Mouse (Mus musculus) heart, postnatal 14 days (tissue): ENCODE measurements around the gene Methig1. TPM values are rescaled to one million over a fixed set of nuclear protein-coding genes. Genes with fewer than 3 reads are reported as not detected.
A peak's percentile ranks its signal among the peaks of the same experiment; 100 is the strongest.

Experiments used
- DNase-seq, 2 experiments: peaks; one replicate each; pipeline ENCODE4 v3.0.0; 2021 to 2022
- intact Hi-C: fragments of 180-260 bp; cut with DNase I; formaldehyde crosslinking; loops from one replicate; pipeline ENCODE4 v1.15.1; 2025
- total RNA-seq, 2 experiments: library from RNA; stranded (reverse); gene quantifications; 2 replicates each; pipeline ENCODE4 v1.2.3; 2021

Methig1 gene
- total RNA-seq, 2 experiments from 2014 or later: not detected

DNA sequence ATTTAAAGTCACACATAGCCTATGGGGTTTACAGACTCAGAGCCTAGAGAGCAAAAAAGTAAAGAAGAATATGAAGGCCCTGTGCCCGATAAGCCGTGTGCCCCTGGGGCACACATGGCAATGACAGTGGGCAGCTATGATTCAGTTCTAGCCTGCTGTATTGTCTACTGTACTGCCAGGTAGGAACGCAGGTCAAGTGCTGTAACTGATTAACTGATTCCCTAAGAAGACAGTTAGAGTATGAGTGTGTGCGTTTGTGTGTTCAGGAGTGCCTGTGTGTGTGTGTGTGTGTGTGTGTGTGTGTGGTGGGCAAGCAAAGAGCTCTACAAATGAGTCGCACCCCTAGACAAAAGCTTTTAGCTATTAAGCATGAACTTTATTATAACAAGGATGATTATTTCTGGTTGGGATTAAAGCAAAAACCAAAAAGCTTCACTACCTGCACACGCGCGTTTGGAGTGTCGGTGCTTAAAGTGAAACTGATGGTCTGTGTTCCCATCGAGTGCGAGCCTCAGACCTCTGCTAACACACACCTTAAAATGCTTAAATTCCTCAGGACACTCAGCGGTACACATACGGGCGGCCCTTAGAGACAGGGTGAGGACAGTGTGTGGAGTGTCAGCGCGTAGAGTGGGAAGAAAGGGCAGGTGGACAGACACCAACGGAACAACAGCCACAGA is 34.7 kb downstream of the Methig1 start:
- intact Hi-C loops: no loop called here
- no peak for DNase-seq

DNA sequence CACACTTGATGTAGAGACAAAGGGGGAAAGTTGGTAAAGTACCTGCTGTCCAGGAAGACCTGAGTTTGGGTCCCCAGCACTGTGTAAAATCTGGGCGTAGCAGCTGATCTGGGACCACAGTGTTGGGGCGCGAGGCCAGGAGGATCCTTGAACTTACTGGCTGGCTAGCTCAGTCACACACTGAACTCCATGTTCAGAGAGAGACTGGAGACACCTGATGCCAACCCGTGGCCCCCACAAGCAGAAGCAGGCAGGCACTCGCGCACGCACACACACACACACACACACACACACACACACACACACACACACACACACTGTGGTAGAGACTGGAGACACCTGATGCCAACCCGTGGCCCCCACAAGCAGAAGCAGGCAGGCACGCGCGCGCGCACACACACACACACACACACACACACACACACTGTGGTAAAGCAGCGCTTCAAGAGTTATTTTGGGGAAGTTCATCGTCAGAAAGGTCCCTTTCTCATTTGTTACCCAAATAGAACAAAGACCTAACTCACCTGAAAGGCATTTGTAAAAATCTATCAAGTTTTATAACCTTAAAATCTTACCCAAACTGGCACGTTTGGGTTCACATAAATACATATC is 35.4 kb downstream of the Methig1 start:
- no peak for DNase-seq
- intact Hi-C loops: no loop called here

DNA sequence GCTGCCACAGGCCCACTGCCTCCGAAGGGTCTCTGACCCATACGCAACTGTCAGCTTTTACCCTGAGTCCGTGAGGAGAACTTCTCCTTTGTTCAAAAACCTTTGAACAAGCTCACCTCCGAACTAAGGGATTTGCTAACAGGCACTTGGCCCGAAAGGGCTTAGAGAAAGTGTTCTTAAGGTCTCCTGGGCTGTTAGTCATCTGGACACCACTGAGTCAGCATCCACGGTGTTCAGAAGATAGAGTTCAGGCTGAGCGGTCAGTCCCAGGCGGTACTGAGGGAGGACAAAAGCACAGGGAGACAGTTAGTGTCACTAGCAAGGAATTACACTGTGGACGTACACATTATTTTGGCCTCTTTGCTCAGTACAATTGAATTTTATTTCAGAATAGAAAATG is 35.9 kb downstream of the Methig1 start:
- no peak for DNase-seq
- intact Hi-C loops: no loop called here

DNA sequence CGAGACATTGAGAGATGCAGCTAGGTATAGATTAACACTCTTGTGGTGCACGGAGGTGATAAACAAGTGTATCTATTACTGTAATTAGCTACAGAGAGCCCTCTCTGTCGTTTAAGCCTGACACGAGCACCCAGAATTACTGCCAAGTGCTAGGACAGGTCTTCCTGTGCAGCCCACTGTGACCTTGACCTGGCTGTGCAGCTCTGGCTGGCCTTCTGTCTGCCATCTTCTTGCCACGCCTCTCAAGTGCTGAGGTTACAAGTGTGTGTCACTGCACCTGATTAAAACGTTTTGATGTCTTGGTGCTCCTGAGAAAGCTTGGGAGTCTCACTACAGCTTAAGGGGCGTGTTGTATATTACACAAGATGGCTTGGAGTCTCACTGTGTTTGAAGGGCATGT is 38.1 kb downstream of the Methig1 start:
- intact Hi-C loops: no loop called here
- no peak for DNase-seq

DNA sequence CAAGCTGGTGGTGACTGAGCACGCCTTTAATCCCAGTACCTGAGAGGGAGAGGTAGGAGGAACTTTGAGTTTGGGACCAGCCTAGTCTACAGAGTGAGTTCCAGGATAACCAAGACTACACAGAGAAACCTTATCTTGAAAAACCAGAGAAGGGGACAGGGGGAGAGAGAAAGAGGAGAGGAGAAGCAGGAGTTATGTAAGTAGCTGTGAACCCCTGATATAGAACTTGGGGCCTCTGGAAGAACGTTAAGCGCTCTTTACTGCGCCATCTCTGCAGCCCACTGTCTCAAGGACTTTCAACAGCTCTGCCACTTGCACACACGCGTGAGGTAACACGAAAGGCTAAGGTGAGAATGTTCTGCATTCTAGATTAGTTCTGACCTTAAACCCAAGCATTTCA is 38.6 kb downstream of the Methig1 start:
- intact Hi-C loops: no loop called here
- no peak for DNase-seq

DNA sequence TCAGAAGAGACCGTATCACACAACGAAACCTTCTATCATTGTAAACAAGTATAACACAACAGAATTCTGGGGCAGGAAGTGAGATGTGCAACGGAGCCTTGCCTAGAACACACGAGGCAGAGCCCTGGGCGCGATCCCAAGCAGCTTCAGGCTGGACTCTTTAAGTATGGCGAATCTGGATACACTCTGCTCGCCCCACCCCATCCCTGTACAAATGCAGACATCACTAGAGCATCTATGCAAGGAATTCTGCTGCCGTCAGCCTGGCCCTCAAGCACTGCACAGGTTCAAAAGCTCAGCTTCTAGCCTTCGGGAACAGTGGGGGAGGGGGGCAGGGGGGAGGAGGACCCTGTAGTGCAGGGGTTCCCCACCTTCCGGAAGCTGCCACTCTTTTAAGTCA is 40.1 kb downstream of the Methig1 start:
- intact Hi-C loops: no loop called here
- DNase-seq: no peak

DNA sequence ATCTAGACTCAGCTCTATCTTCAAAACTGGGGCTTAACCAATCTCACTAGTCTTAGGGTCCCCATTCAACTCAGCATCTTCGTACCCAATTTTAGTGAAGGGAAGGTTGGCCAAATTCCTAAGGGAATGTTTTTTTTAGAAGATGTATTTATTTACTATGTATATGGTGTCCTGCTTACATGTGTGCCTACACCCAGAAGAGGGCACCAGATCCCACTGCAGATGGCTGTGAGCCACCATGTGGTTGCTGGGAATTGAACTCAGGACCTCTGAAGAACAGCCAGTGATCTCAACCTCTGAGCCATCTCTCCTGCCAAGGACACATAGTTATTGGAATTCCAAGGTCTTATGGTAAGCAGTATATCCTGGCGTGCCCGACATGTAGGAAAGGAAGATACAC is 42.6 kb downstream of the Methig1 start:
- no peak for DNase-seq
- intact Hi-C loops: no loop called here

DNA sequence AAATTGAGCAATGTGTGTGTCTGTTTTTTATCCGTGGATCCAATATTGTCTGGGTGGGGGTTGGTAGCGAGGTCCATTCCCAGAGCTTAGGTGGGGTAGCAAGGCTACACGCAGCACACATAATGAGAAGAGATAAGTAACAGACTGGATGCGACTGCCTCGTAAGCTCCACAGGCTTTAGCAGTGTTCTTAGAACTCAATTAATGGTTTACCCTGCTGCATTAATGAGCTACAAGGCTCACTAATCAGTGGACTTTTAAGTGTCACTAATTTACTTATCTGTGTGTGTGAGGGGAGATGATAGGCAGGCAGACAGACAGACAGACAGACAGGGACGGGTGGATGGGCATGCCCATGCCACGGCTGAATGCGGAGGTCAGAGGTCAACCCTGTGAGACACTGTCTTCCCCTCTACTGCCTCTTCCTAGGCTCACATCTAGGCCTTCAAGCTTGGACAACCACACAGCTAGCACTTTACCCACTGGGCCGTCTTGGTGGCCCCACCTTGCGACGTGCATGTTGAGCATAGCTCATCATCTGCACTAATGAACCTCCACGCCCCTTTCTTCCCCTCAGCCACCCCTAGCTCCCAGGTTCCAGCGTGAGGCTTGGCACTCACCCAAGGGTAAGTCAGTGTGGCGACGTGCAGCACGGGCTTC is 47.8 kb downstream of the Methig1 start:
- intact Hi-C loops: no loop called here
- DNase-seq: no peak

DNA sequence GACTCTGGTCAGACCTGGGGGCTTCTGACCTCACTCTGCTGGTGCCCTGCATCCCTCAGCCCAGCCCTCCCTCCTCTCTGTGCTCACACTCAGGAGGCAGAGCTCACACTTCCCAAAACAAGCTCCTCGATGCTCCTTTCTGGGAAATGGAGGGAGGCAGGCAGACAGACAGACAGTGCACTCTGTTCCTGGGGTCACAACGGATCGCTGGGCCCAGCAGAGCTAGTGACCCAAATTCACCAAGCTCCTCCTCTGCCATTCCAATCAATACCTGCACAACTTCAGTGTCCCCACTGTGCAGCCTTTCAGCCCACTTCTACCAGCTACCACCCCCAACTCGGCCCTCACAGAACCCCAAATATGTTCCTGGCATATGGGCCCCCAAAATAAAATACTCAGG is 48.9 kb downstream of the Methig1 start:
- intact Hi-C loops: no loop called here
- no peak for DNase-seq

DNA sequence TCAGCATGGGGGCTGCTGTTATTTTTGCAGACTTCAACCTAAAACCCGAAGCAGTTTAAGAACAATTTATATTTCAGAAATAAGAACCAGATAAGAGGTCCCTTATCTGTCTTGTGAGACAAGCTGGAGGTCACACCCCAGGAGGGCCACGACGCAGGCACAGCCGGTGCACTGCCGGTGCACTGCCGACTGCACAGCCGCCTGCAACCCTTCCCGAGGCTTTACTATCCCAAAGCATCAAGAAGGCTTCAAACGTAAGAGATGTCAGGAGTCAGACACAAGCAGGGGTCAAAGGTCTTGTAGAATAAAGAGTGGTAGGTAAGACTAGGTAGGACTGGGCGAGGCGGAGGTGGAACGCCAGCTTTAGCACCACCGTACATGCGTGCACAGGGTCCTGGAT is 49.4 kb downstream of the Methig1 start:
- DNase-seq: no peak
- intact Hi-C loops: no loop called here

DNA sequence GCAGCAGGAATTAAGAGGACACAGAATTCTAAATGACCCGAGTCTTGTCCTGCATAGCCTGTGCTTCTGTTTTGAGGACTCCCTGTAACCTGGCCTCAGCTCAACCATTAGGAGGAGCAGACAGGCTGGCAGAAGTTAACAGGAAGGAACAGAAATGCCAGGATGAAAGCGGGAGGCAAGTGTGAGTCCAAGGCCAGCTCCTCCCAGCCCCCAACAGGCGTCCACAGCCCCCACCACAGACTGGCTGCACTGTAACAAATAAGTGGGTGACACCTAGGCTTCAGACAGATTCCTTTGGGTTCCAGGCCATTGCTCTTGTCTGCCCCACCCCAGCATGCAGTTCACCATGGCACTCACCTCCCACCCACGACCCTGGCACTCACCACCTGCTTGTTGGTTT is 49.8 kb downstream of the Methig1 start:
- intact Hi-C loops: no loop called here
- no peak for DNase-seq

DNA sequence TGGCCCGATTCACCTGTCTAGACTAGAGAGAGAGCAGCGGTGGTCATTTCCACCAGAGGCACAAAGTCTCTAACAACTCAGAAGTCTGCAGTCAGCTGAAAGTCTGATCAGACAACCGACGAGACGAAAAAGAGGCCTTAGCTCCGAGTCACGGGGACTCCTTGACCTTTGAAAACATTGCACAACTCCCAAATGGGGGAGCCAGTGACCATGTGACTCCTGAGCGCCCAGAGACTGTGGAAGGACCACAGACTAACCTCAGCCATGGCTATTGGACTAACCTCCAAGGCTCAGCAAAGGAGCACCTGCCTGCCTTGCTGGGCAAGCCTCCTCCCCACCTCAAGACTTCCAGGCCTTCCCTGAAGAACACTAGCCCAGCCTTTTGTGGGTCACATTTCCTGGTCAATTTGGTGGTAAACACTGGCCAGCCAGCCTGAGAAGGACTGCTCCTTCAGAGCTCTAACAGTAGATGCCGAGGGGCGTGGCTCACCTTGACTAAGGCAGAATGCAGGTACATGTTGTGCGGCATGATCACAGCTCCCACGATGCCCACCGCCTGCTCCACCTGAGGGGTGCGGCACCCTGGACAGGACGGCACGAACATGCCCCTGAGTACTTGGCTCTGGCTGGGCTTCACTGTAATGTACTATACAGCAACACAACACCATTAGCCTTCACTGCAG is 50.5 kb downstream of the Methig1 start:
- intact Hi-C loops: no loop called here
- DNase-seq: no peak

DNA sequence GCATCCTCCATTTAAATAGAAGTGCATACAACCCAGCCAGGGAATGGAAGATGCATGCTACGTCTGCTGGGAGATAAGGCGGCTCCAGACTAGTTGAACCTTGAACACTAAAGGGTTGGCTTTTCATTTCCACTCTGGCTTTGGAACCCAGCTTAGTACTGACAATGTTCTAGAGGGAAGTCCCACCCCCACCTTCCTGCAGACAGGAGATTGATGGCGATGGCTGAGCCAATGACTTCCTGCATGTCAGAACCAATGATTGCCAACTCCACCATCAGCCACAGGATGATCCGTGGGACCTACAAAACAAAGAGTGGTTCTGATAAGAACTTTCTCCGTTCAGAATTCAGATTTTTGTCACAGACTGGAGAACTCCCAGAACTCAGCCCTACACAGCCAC is 53.1 kb downstream of the Methig1 start:
- intact Hi-C loops: no loop called here
- no peak for DNase-seq

DNA sequence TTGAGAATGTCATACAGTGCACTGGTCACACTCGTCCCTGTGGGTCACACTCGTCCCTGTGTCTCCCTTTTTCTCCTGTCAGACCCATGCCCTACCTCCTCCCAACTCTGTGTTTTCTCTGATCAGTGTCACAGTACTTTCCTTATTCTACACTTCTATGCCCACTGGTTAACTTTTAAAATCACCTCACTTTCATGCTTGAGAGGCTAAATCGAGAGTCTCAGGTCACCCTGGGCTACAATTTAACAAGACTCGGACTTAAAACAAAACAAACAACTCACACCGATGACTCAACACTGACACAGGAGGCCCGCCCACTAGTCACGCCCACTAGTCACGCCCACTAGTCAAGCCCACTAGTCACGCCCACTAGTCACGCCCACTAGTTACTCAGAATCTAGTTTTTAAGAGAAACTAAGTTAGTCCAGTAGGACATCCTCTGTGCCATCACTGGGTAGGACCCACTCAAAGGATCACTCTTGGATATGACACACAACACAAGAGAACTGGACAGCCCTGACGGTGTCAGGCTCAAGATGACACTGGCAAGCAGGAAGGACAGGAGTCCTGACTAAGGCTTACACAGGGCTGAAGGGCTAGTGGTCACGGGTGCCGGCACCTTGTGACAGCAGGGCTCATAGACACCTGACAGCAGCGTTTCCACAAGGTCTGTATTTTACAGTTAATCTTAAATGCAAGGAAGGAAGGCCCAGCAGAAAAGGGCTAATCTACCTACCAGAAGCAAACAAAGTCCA is 58.1 kb downstream of the Methig1 start:
- intact Hi-C loops: no loop called here
- no peak for DNase-seq

DNA sequence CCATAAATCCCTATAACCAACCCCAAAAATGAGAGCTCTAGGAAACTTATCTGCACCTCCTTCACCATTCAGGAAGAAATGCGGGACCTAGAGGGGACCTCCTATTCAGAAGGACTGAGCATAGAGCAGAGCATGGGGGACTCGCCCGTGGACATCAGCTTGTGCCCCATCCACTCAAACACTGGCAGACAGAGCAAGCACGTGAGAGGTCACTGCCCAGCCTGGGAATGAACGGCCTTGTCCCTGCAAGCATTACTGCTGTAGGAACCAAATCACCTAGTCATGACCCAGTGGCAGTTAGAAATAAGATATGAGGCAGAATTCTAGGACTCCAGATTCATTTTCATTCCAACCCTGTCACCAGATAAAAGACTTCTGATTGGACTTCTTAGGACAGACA is 58.8 kb downstream of the Methig1 start:
- DNase-seq: no peak
- intact Hi-C loops: no loop called here

DNA sequence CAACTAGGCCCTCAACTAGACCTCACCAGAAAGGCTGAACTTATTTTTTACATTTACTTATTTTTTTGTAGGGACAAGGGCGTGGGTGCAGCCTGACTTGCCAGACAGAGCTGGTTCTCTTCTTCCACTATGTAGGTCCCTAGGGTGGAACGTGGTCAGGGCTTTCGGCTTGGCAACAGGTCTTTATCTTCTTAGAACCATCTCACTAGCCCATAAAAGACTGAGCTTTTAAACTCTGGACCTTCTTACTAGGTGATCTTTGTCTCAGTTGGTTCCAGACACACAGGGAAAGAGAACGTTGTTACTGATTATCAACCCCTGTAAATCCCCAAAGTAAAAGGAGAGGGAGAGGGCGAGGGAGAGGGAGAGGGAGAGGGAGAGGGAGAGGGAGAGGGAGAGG is 60.4 kb downstream of the Methig1 start:
- intact Hi-C loops: no loop called here
- no peak for DNase-seq

DNA sequence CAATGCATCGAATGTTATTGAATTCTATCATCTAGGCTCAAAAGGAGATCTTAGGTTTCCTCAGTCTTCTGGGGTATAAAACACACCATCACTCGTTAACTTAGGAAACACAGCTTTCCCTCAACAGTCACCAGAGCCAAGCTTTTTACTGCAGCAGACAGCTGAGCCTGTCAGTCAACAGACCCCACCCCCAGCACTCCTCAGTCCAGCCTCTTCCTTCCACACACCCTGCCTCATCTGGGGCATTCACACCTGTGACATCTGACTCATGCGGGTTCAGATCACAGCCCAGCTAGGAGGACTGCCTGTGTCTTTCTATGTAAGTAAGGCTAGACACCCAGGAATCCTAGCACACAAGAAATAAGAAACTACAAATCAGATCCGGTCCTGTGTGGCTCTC is 61.1 kb downstream of the Methig1 start:
- intact Hi-C loops: no loop called here
- DNase-seq: no peak

DNA sequence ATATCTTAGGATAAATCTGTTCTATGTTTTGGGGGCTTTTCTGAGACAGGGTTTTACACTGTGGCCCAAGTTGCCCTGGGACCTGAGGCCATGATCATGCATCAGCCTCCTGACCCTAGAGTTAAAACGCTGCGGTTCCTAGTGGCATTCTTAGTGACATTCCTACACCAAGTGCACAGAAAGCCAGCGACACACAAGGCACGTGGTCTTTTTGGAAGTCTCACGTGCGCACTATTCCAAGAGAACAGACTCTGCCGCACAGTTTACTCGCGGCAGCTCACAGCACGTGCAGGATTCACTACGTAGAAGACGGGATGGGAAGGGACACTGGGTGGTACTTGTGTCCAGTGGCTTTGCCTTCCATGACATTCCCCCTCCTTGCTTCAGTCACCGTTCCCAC is 62.0 kb downstream of the Methig1 start:
- intact Hi-C loops: no loop called here
- DNase-seq: no peak

DNA sequence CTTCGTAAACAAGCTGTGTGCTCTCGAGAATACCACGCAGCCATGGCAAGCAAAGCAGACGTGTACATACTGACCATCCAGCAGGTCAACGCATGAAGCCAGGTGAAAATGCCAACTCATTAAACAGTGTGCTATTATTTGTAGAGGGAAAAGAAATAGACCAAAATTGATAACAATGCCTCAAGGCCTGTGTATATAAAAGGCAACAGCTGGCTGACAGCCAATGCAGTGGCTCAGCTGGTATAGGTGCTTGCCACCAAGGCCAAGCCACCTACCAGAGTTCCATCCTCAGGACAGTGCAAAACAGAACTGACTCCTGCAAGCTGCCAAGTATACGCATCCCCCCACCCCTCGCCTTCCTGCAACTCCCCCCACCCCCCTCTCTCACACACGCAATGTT is 62.7 kb downstream of the Methig1 start:
- intact Hi-C loops: no loop called here
- peak in 1 of 2 experiments; percentile 22 for DNase-seq

DNA sequence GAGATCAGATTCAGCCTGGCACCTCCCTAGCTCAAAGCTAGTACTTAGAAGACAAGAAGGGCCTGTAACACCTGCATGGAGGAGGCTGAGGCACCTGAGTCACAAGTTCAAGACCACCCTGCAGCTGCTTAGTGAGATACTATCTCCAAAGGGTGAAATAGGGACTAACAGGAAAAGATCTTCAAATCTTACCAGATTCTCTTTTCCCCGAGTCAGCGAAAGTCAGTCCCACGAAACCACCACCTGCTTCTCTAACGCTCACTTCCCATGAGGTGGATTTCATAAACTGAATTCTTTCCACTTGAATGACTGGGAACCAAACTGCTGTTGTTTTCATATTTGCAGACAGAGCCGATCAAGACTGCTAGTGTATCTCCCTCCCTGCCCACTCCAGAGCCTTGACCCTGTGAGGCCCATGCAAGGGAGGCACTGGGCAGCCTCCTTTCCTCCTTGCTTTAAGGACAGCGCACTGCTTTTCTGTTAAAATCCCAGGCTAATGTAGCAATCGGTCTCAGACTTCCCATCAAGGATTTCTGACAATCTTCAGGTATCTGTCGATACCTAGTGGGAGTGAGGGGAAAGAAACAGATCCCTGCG is 65.0 kb downstream of the Methig1 start:
- intact Hi-C loops: no loop called here

DNA sequence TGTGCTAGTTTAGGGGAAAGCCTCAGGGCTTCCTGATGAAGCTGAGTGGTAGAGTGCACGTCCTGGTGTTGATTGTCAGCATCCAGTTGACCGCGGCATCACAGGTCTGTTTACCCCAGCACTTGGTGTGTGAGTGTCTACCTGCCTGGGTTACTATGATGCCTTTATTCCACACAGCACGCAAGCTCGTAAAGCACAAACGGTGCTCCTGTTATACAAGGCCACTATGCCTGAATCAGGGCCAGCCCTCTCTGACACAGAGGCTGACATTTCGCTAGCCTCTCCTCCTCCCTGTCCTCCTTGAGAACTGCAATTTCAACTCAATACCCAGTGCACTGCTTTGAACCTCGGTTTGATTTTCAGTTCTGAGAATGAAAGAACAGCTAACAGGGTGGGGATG is 66.4 kb downstream of the Methig1 start:
- intact Hi-C loops: no loop called here
- no peak for DNase-seq

More for the DNA sequence above, 65.0 kb downstream of the Methig1 start:
- no peak for DNase-seq
